Mouse (Mus musculus) spleen, postnatal 36 days (tissue): ENCODE measurements at regions not wholly inside any gene's neighbourhood (a gene's known extent, or its start where the extent isn't known, plus 50 kb on each side); places are given as distances from the start of the nearest gene placed in this dataset.

ENCODE experiments used
- DNase-seq, 2 experiments: peaks; one replicate each; pipeline ENCODE4 v3.0.0; 2022; ENCODE audit warnings: low spot score in 2 of 2, mixed read lengths in 1 of 2

DNA sequence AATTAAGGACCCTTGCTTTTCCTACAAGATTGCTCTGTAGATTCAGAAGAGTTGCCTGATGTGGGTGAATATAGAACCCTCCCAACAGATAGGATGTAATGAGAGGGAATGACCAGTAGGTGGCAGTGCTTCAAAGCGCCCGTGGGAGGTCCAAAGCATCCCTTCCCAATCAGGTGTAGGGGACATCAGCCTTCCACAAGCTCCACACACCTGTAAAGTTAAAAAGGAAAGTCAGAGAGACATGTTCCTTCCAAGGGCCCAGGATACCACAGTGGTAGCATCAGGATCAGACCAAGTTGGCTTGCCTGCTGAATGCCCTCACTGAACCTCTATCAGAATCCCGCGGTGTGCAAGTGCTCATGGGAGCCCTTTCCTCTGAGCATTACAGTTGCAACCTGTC lies 75.7 kb upstream of the Zfp618 start:
- no peak for DNase-seq

DNA sequence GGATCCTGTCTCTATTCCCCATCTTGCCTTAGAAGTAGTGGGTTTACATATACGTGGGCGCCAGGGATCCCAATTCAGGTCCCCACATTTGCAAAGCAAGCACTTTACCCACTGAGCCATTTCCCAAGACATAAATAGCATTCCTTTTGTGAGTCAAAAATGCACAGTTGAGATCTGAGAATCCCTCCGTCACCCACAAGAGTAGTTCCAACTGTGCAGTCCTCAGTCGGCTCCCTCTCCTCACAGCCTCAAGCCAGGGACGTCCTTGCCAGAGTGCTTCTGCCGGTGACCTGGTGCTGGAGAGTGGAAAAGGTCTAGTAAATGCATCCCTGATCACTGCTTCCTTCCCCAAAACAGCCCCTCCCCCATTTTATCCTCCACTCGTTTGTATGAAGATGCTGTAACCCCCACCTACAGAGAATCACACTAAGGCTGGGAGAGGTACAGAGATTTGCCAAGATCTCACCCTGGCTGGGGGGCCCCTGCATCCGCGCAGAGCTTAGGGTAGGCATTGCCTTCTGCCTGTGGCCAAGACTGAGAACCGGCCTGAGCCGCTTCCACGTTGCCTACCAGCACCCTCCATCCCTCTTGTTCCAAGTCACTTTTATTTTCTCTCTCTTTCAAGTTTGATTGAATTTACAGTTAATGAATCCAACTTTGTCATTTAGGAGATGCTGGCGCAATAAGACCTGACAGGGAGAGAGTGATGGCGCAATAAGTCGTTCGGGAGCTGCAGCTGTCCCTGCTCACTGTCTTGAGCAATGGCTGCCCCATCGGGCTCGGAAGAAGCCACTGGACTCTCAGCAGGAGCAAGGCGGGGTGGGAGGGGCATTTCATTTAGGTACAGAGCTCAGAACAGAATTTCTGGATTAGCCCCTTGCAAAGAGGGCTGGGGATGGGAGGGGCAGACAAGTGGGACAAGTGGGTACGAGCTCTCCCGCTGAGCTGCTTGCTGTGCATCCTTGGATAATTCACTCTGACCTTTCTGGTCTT lies 74.5 kb upstream of the Zfp618 start:
- no peak for DNase-seq

DNA sequence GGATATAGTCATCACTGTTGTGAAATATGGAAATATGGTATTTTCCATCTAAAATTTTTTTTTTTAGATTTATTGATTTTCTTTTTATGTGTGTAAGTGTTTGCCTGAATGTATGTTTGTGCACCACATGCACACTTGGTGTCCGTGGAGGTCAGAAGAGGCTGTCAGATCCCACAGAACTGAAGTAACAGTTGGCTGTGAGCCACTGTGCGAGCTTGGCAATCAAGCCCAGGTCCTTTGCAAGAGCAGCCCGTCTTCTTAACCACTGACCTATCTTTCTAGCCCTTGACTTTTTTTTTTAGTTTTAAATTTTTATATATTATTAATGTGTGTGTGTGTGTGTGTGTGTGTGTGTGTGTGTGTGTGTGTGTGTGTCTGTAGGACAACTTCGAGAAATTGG lies 52.5 kb upstream of the Zfp618 start:
- DNase-seq, result no peak
